Mouse (Mus musculus) heart, embryonic 11.5 days (tissue): ENCODE results near the gene Lrrc1. TPM values are rescaled to one million over a fixed set of nuclear protein-coding genes. Genes with fewer than 3 reads are reported as not detected.
A peak's percentile ranks its signal among the peaks of the same experiment; 100 is the strongest.

ENCODE experiments used
- ATAC-seq: fragments of 200-750 bp; cut with Nextera tagmentation; replicated peaks from 2 replicates; pipeline ENCODE4 v1.8.0; 2017; ENCODE audit warnings: moderate library complexity; ENCODE audit not compliant: insufficient number of reproducible peaks, low FRiP score, low TSS enrichment
- H3K27ac ChIP-seq: fragments of 300-500 bp; sonication (generic); 2 replicates; pipeline ENCODE4 v1.5.1; 2014; ENCODE audit warnings: mild to moderate bottlenecking, low read depth, low read length
- H3K27me3 ChIP-seq: fragments of 300-500 bp; sonication (generic); 2 replicates; pipeline ENCODE4 v1.6.1; 2014; ENCODE audit warnings: mild to moderate bottlenecking, low read length, mixed read lengths; ENCODE audit not compliant: control insufficient read depth, insufficient read depth
- H3K36me3 ChIP-seq: fragments of 300-500 bp; sonication (generic); 2 replicates; pipeline ENCODE4 v1.6.1; 2014; ENCODE audit warnings: mild to moderate bottlenecking, low read length, moderate library complexity, mixed read lengths; ENCODE audit not compliant: control insufficient read depth, insufficient read depth
- H3K4me1 ChIP-seq: fragments of 300-500 bp; sonication (generic); 2 replicates; pipeline ENCODE4 v1.6.1; 2014; ENCODE audit warnings: low read length; ENCODE audit not compliant: control insufficient read depth, insufficient read depth
- H3K4me2 ChIP-seq: fragments of 300-500 bp; sonication (generic); 2 replicates; pipeline ENCODE4 v1.6.1; 2014; ENCODE audit warnings: mild to moderate bottlenecking, moderate library complexity
- H3K4me3 ChIP-seq: fragments of 300-500 bp; sonication (generic); 2 replicates; pipeline ENCODE4 v1.5.1; 2014; ENCODE audit warnings: low read depth, low read length
- H3K9ac ChIP-seq: fragments of 300-500 bp; sonication (generic); 2 replicates; pipeline ENCODE4 v1.6.1; 2014; ENCODE audit warnings: mild to moderate bottlenecking, low read depth, low read length, moderate library complexity
- H3K9me3 ChIP-seq: fragments of 300-500 bp; sonication (generic); replicated peaks from 2 replicates; pipeline ENCODE4 v1.6.1; 2016; ENCODE audit warnings: low read length; ENCODE audit not compliant: control insufficient read depth
- WGBS: fragments of 180-500 bp; shearing (Covaris S2); extraction: QIAGEN DNeasy Blood & Tissue Kit; methylation state at CpG from one replicate; pipeline ENCODE4 v1.1.7; 2014; ENCODE audit not compliant: insufficient replicate concordance; 5-methylcytosine and 5-hydroxymethylcytosine counted together
- polyA plus RNA-seq: library from polyadenylated mRNA; unstranded; fragments of >200 nt; fragmentation: Nextera tagmentation; extraction: Ambion mirVana; gene quantifications from 2 replicates; pipeline ENCODE4 v1.2.1, GENCODE M21; 2014

The Lrrc1 gene
- polyA plus RNA-seq, result 11.2 and 13.4 TPM in 2 replicates

- Histone ChIP-seq H3K4me2 (peak within 1 kb of the TSS; percentile 71), H3K9ac (peak within 1 kb of the TSS; percentile 78), H3K9me3 (no peaks in the 10 kb centered on the region), H3K36me3 (no peaks in the 10 kb centered on the region), H3K4me3 (peak within 1 kb of the TSS; percentile 80), H3K4me1 (peaks cover 11% of the 10 kb centered on the region; the same call in 1 of the 2 replicates), H3K27me3 (no peaks in the 10 kb centered on the region), H3K27ac (peak within 1 kb of the TSS; percentile 75)
- peak; percentile 85 for ATAC-seq
- under 1% methylated on average over 79 of the region's 88 CpGs for WGBS
Observed at GRCm38 (mm10) chr9:77544354-77545067, at the start of gene Lrrc1. Gene Lrrc1 (minus strand): TSS chr9:77544870.

GRCm38 (mm10) chr9:77592423-77592822 is 47.8 kb upstream of the Lrrc1 start:
- Histone ChIP-seq H3K4me1 (no peaks in the 10 kb centered on the region), H3K27me3 (no peaks in the 10 kb centered on the region), H3K4me3 (no peak overlapping the region), H3K9me3 (no peaks in the 10 kb centered on the region), H3K4me2 (no peak overlapping the region), H3K27ac (no peak overlapping the region), H3K9ac (no peak overlapping the region), H3K36me3 (no peaks in the 10 kb centered on the region)
- WGBS, result 59% methylated on average over 4 of the region's 4 CpGs
- no peak for ATAC-seq

- Histone ChIP-seq H3K9ac (no peak overlapping the region), H3K36me3 (no peaks in the 10 kb centered on the region), H3K9me3 (no peaks in the 10 kb centered on the region), H3K27ac (no peak overlapping the region), H3K27me3 (no peaks in the 10 kb centered on the region), H3K4me3 (no peak overlapping the region), H3K4me2 (no peak overlapping the region), H3K4me1 (no peaks in the 10 kb centered on the region)
- ATAC-seq, result no peak
- 53% methylated on average over 2 of the region's 2 CpGs for WGBS
Observed at GRCm38 (mm10) chr9:77589496-77589895, 44.8 kb upstream of the Lrrc1 start.

GRCm38 (mm10) chr9:77587616-77588015 is 42.9 kb upstream of the Lrrc1 start:
- Histone ChIP-seq H3K27ac (no peak overlapping the region), H3K4me2 (no peak overlapping the region), H3K9ac (no peak overlapping the region), H3K36me3 (no peaks in the 10 kb centered on the region), H3K9me3 (no peaks in the 10 kb centered on the region), H3K4me3 (no peak overlapping the region), H3K27me3 (no peaks in the 10 kb centered on the region), H3K4me1 (no peaks in the 10 kb centered on the region)
- WGBS, result 78% methylated on average over 7 of the region's 7 CpGs
- ATAC-seq, result no peak

GRCm38 (mm10) chr9:77586806-77587591 is 42.3 kb upstream of the Lrrc1 start:
- Histone ChIP-seq H3K27me3 (no peaks in the 10 kb centered on the region), H3K4me2 (no peak overlapping the region), H3K27ac (no peak overlapping the region), H3K36me3 (no peaks in the 10 kb centered on the region), H3K9me3 (no peaks in the 10 kb centered on the region), H3K4me1 (no peaks in the 10 kb centered on the region), H3K9ac (no peak overlapping the region), H3K4me3 (no peak overlapping the region)
- 60% methylated on average over 6 of the region's 6 CpGs for WGBS
- no peak for ATAC-seq

GRCm38 (mm10) chr9:77584746-77585145 is 40.1 kb upstream of the Lrrc1 start:
- no peaks in the 10 kb centered on the region for H3K27me3 ChIP-seq
- no peak overlapping the region for H3K9ac ChIP-seq
- no peaks in the 10 kb centered on the region for H3K4me1 ChIP-seq
- no peaks in the 10 kb centered on the region for H3K36me3 ChIP-seq
- no peak overlapping the region for H3K27ac ChIP-seq
- no peak overlapping the region for H3K4me3 ChIP-seq
- no peaks in the 10 kb centered on the region for H3K9me3 ChIP-seq
- no peak overlapping the region for H3K4me2 ChIP-seq
- no peak for ATAC-seq
- WGBS, result 84% methylated on average over 6 of the region's 6 CpGs

- Histone ChIP-seq H3K4me2 (no peak overlapping the region), H3K9ac (no peak overlapping the region), H3K4me1 (no peaks in the 10 kb centered on the region), H3K36me3 (no peaks in the 10 kb centered on the region), H3K27ac (no peak overlapping the region), H3K27me3 (no peaks in the 10 kb centered on the region), H3K9me3 (no peaks in the 10 kb centered on the region), H3K4me3 (no peak overlapping the region)
- no peak for ATAC-seq
- WGBS, result 67% methylated on average over 2 of the region's 2 CpGs
Observed at GRCm38 (mm10) chr9:77583302-77583701, 38.6 kb upstream of the Lrrc1 start.

- Histone ChIP-seq H3K36me3 (no peaks in the 10 kb centered on the region), H3K9ac (no peak overlapping the region), H3K9me3 (no peaks in the 10 kb centered on the region), H3K27ac (no peak overlapping the region), H3K4me3 (no peak overlapping the region), H3K4me2 (no peak overlapping the region), H3K4me1 (no peaks in the 10 kb centered on the region), H3K27me3 (no peaks in the 10 kb centered on the region)
- 63% methylated on average over 3 of the region's 3 CpGs for WGBS
- no peak for ATAC-seq
Observed at GRCm38 (mm10) chr9:77579827-77580226, 35.2 kb upstream of the Lrrc1 start.
